Mouse (Mus musculus) bone marrow macrophage, adult 2 months (primary cell): ENCODE measurements around the gene Dapl1.

Experiments used
- CTCF ChIP-seq: IDR thresholded peaks from 2 replicates; pipeline ENCODE4 v1.5.1; 2012; ENCODE audit warnings: low read depth, mild to moderate bottlenecking, low read length, moderate library complexity
- POLR2A ChIP-seq: IDR thresholded peaks from 2 replicates; pipeline ENCODE4 v1.6.1; 2012; ENCODE audit warnings: mild to moderate bottlenecking, low read depth, low read length, borderline replicate concordance

DNA sequence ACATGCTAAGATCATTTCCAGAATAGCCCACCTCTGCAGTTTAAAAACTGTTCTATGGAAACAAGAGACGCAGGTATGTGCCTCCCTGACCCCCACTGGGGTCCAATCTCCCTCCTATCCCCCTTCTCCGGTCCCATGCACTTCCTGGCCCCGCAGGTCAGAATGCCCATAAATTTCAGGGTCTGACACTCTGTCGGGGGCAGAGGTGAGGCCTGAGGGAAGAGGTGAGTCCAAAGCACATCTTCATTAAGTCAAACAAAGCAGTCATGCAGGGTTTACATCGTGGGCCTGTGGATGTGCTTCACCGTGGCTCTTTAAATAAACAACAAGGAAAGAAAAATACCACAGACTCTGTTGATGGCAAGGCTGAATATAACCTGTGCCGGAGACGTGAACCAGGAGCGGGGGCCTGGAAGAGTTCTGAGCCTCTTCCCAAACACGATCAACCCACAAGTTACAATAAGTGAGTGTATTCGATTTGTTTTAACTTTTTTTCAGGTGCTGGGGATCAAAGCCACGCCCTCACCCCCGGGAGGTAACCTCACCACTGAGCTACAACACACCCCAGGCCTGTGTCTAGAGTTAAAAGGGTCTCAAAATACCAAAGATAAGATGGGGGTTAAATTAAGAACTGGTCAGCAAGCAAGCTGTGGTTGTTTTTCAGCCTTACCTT, 59.9 kb downstream of the Dapl1 start:
- TF ChIP-seq POLR2A (no peak), CTCF (no peak)
